Mouse (Mus musculus): ENCODE results near the gene Selenbp2. TPM values are rescaled to one million over a fixed set of nuclear protein-coding genes. Genes with fewer than 3 reads are reported as not detected.
A peak's percentile ranks its signal among the peaks of the same experiment; 100 is the strongest.
"Not testable (repeated sequence)": the region's sequence is repeated elsewhere in the genome, so short reads cannot be mapped to it uniquely, and the experiment has no call there.

Selenbp2 gene
- 1 to 10 TPM in 1 of 2 experiments, not detected in 1; 1.1 TPM for total RNA-seq (2021)

GRCm38 (mm10) chr3:94693329-94693825 is at the start of gene Selenbp2:
Gene Selenbp2 (plus strand): TSS chr3:94693556.
- intact Hi-C loops (cut with DNase I), result no loop called here
- DNase-seq, result no peak

DNA sequence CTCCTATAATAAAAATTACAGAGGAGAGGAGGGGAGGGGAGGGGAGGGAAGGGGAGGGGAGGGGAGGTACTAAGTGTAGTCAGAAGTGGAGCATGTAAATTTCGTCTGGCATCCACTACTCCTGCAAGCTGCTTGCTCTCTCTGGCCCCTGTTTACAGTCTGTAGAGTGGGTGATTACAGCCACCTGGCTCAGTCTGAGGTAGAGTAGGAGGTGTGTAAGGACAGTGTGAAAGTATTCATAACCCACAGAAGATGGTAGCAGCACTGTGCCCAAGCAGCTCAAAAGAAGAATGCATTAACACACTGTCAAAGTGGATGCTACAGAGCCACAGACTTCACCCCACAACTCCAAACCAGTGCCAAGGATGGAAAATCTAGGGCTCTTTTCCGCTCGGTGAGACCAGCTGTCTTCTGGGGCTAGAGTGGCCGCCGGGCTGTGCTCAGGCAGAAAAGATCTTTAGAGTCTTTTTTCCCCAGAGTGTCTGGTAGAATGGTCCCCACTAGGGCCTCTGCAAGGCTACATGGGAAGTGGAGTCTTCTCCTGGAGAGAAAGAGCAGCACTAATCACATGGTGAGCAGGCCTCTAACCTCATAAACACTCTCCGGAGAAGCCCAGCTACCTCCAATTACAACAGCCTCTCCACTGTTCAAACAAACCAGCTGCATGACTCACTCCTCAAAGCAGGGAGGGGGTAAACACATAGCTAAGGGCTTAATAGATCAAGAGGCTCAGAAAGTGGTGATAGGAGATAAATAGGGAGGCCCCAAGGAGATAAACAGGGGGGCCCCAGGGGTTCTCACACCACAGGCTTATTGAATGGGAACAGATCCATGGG is 44.4 kb upstream of the Selenbp2 start:
- intact Hi-C loops (cut with DNase I), result no loop called here
- DNase-seq, result no peak

- intact Hi-C loops (cut with DNase I), result no loop called here
- DNase-seq, result no peak
Observed at GRCm38 (mm10) chr3:94650409-94650808, 42.9 kb upstream of the Selenbp2 start.

- DNase-seq; intact Hi-C loops (cut with DNase I): not testable (repeated sequence)
Observed at GRCm38 (mm10) chr3:94653967-94654366, 39.4 kb upstream of the Selenbp2 start.

DNA sequence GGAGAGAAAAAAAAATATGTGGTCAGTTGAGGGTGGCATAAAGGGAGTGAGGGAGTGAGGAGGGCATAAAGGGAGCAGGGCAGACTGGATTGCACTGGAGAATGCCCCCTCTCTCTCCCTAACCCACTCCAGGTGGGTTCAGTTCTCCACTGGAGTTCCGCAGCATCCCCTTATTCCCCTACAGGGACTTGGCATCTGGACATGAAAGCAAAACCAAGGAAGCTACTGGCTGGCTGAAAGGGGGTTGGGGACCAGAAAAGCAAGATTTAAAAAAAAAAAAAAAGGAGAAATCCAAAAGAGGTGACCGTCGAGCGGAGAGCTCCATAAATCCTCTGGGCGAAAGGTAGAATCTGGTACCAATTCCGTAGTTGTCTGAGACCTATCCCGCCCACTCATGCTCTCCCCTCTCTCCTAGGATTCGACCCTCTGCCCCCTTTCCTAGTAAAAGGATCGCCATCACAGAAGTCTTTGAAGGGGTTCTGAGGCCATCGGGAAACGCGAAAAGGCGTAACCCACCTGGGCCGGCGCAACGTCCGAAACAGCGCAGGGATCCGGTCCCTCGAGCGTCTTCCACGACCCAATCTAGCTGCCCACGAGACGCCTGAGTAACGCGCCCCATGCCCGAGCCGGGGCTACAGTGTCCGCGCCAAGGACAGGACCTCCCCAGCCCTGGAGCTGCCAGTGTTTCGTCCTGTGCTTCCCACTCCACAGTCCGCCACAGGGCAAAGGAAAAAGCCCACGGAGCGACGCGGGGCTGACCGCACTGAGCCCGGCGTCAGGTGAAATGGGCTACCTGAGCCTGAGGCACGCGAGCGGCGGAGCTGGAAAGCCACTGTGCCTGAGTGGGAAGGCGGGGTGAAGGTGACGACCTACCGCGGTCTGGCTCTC is 35.3 kb upstream of the Selenbp2 start:
- DNase-seq; intact Hi-C loops (cut with DNase I): not testable (repeated sequence)

- intact Hi-C loops (cut with DNase I), result not testable (repeated sequence)
- DNase-seq, result peak; percentile 59
Observed at GRCm38 (mm10) chr3:94658740-94659095, 34.6 kb upstream of the Selenbp2 start, which contains the start of gene Tuft1. Gene Tuft1 (minus strand): TSS chr3:94658872.

GRCm38 (mm10) chr3:94659142-94659748 is 34.1 kb upstream of the Selenbp2 start:
- intact Hi-C loops (cut with DNase I); DNase-seq: not testable (repeated sequence)

GRCm38 (mm10) chr3:94660841-94661240 is 32.5 kb upstream of the Selenbp2 start:
- DNase-seq; intact Hi-C loops (cut with DNase I): not testable (repeated sequence)

GRCm38 (mm10) chr3:94665060-94665802 is 28.1 kb upstream of the Selenbp2 start:
- DNase-seq; intact Hi-C loops (cut with DNase I): not testable (repeated sequence)

GRCm38 (mm10) chr3:94665896-94666295 is 27.5 kb upstream of the Selenbp2 start:
- DNase-seq; intact Hi-C loops (cut with DNase I): not testable (repeated sequence)

GRCm38 (mm10) chr3:94675101-94675500 is 18.3 kb upstream of the Selenbp2 start:
- DNase-seq; intact Hi-C loops (cut with DNase I): not testable (repeated sequence)

DNA sequence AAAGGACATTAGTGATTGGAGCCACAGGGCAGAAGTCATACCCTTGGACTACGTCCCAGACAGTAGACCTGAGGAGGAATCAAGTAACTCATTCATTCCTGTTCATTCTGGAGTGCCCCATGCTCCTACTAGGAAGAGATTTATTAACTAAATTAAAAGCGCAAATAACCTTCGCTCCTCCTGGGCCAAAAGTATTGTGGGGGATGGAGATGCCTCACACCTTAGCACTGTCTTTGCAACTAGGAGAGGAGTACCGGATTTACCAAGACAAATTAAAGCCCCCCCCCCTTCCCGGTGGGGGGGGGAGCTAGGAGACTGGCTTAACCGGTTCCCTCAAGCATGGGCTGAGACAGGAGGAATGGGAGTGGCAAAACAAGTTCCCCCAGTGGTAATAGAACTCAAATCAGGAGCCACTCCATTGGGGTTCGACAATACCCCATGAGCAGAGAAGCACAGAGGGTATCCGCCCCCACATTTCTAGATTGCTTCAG is 14.0 kb upstream of the Selenbp2 start:
- intact Hi-C loops (cut with DNase I), result no loop called here
- DNase-seq, result no peak

DNA sequence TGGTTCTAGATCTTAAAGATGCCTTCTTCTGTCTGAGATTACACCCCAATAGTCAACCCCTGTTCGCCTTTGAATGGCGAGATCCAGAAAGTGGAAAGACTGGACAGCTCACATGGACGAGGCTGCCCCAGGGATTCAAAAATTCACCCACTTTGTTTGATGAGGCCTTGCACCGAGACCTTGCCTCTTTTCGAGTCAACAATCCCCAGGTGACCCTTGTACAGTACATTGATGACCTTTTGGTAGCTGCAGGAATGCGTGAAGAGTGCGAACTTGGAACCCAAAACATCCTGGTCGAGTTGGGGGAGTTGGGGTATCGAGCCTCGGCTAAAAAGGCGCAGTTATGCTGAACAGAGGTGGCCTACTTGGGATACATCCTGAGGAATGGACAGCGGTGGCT is 13.3 kb upstream of the Selenbp2 start:
- DNase-seq; intact Hi-C loops (cut with DNase I): not testable (repeated sequence)

- intact Hi-C loops (cut with DNase I), result no loop called here
Observed at GRCm38 (mm10) chr3:94680783-94681182, 12.6 kb upstream of the Selenbp2 start.

GRCm38 (mm10) chr3:94683646-94684045 is 9.7 kb upstream of the Selenbp2 start:
- no peak for DNase-seq
- intact Hi-C loops (cut with DNase I), result no loop called here

More at GRCm38 (mm10) chr3:94680783-94681182, 12.6 kb upstream of the Selenbp2 start:
- no peak for DNase-seq

GRCm38 (mm10) chr3:94685989-94686772 is 7.2 kb upstream of the Selenbp2 start:
- intact Hi-C loops (cut with DNase I), result not testable (repeated sequence)

DNA sequence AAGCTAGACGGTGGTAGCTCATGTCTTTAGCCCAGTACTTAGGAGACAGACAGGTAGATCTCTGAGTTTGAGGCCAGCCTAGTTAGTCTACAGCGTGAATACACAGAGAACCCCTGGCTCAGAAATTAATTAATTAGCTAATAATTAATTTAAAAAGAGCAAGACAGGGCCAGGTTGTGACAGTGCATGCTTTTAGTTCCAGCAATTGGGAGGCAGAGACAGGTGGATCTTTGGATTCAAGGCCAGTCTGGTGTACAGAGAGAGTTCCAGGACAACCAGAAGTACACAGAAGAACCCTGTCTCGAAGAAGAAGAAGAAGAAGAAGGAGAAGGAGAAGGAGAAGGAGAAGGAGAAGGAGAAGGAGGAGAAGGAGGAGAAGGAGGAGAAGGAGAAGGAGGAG is 4.7 kb upstream of the Selenbp2 start:
- DNase-seq; intact Hi-C loops (cut with DNase I): not testable (repeated sequence)

More at GRCm38 (mm10) chr3:94685989-94686772, 7.2 kb upstream of the Selenbp2 start:
- not testable (repeated sequence) for DNase-seq

- DNase-seq; intact Hi-C loops (cut with DNase I): not testable (repeated sequence)
Observed at GRCm38 (mm10) chr3:94689195-94689594, 4.2 kb upstream of the Selenbp2 start.

DNA sequence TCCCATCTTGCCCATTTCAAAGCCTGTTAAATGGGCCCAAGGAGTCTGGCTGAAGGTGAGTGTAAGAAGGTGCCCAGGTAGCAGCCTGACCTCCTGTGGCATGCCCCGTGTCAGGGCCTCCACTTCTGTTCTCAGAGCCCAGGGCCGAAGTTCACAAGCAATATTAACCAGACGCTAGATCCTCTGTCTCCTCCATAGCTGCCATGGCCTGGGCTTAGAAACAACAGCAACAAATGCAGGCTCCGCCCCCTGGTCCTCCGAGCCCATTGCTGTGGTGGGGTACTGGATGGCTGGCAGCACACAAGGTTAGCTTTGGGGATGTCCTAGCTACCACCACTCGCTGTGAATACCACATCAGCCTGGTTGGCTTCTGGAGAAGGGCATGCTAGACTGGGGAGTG is 3.2 kb upstream of the Selenbp2 start:
- DNase-seq; intact Hi-C loops (cut with DNase I): not testable (repeated sequence)
